Mouse (Mus musculus) urinary bladder, postnatal 0 days (tissue): ENCODE data around the gene Krtap6-5. TPM values are rescaled to one million over a fixed set of nuclear protein-coding genes. Genes with fewer than 3 reads are reported as not detected.

Experiments
- polyA plus RNA-seq: library from polyadenylated mRNA; unstranded; fragments of >200 nt; fragmentation: Nextera tagmentation; extraction: Ambion mirVana; gene quantifications from 2 replicates; pipeline ENCODE4 v1.2.1, GENCODE M21; 2015

The Krtap6-5 gene
- polyA plus RNA-seq = not detected in 2 replicates

DNA sequence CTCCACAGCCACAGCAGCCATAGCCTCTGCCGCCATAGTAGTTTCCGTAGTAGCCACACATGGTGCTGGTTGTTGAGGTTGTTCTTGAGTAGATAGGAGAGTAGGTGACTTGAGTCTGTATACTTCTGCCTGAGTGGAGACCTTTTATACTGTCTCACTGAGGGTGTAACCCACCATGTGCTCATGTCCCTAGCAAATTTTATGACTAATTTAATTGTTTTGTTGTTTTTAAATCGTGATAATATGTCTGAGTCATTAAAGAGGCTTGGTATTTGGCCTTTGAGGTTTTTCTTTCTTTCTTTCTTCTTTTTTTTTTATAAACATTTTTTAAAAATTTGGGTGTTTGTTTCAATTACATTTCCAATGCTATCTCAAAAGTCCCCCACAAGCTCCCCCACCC is at the start of gene Krtap6-5:
Gene Krtap6-5 (minus strand): TSS at position 101 of the 400 bp plus-strand sequence.

DNA sequence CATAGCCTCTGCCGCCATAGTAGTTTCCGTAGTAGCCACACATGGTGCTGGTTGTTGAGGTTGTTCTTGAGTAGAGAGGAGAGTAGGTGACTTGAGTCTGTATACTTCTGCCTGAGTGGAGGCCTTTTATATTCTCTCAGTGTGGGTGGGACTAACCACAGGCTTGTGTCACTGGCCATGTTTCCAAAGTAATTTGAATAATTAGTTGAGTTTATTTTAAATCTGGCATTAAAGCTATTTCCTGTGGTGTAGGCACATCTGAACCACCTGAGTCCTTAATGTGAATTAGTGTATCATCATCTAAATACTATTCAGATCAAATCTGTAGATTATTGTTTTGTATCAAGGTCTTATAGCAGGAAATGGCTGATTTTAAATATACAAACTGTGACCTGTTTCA is 16.2 kb upstream of the Krtap6-5 start, which contains the start of gene 1110025L11Rik:
Gene 1110025L11Rik (minus strand): TSS at position 101 of the 400 bp plus-strand sequence.

DNA sequence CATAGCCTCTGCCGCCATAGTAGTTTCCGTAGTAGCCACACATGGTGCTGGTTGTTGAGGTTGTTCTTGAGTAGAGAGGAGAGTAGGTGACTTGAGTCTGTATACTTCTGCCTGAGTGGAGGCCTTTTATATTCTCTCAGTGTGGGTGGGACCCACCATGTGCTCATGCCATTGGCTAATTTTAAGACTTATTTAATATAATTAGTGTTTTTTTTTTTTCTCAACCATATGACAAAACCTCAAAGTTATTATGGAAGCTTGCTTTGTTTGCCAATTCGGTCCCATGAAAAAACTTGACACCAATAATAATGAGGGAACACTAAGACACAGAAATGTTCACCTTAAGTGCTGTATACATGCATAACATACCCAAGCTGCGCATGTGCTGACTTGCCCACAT is 6.3 kb downstream of the Krtap6-5 start, which contains the start of gene Gm10228:
Gene Gm10228 (minus strand): TSS at position 101 of the 400 bp plus-strand sequence.

GRCm38 (mm10) chr16:89031399-89031798 is 16.3 kb downstream of the Krtap6-5 start, which contains the start of gene Krtap6-1:
TSS of gene Krtap6-1 (plus strand) at chr16:89031699.

DNA sequence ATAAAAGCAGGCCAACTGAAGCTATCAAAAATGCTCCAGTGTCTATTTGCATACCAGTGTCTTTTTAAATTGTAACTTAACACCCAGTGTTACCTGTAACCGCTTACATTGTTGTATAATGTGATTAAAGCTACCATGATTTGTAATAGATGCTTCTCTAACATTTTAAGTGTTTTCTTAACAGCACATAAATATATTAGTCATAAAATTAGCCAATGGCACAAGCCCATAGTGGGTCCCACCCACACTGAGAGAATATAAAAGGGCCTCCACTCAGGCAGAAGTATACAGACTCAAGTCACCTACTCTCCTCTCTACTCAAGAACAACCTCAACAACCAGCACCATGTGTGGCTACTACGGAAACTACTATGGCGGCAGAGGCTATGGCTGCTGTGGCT is 32.7 kb downstream of the Krtap6-5 start, which contains the start of gene Gm10229:
Gene Gm10229 (plus strand): TSS at position 301 of the 400 bp plus-strand sequence.

DNA sequence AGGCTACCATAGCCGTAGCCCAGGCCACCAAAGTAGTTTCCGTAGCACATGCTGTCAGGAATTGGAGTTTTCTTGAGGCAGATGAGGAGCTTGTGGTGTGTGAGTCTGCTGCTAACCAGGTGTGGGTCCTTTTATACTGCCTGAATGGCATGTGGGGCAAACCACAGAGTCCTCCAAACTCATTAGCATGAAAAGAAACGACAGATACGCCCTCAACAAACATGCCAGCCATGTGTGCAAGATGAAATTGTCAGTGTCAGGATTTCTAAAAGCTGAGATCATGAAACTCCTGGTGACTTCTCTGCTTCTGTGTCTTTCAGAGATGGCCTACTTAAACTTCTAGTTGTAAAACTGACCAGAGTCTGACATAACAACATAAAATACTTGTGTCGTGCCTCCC is 37.0 kb downstream of the Krtap6-5 start, which contains the start of gene Krtap22-2:
Gene Krtap22-2 (minus strand): TSS at position 101 of the 400 bp plus-strand sequence.

Other genes with a start within 250 kb of the Krtap6-5 start
- not detected in 2 replicates for gene Gm20741, start 235.7 kb downstream of the Krtap6-5 start, polyA plus RNA-seq
- not detected in 2 replicates for gene Krtap15, start 227.7 kb downstream of the Krtap6-5 start, polyA plus RNA-seq
- gene Krtap14, start 221.7 kb downstream of the Krtap6-5 start, polyA plus RNA-seq = not detected in 2 replicates
- not detected in 2 replicates for gene Krtap19-1, start 178.5 kb downstream of the Krtap6-5 start, polyA plus RNA-seq
- not detected in 2 replicates for gene Krtap19-2, start 173.6 kb downstream of the Krtap6-5 start, polyA plus RNA-seq
- not detected in 2 replicates for gene Krtap19-3, start 169.8 kb downstream of the Krtap6-5 start, polyA plus RNA-seq
- not detected in 2 replicates for gene Krtap19-4, start 162.8 kb downstream of the Krtap6-5 start, polyA plus RNA-seq
- gene Krtap19-5, start 151.4 kb downstream of the Krtap6-5 start, polyA plus RNA-seq = not detected in 2 replicates
- not detected in 2 replicates for gene Krtap19-9b, start 115.6 kb downstream of the Krtap6-5 start, polyA plus RNA-seq
- gene Krtap16-3, start 85.0 kb downstream of the Krtap6-5 start, polyA plus RNA-seq = not detected in 2 replicates
- not detected in 2 replicates for gene Krtap22-2, start 37.1 kb downstream of the Krtap6-5 start, polyA plus RNA-seq
- gene Gm10229, start 32.6 kb downstream of the Krtap6-5 start, polyA plus RNA-seq = not detected in 2 replicates
- not detected in 2 replicates for gene Krtap6-1, start 16.2 kb downstream of the Krtap6-5 start, polyA plus RNA-seq
- not detected in 2 replicates for gene Gm10228, start 6.4 kb downstream of the Krtap6-5 start, polyA plus RNA-seq
- gene 1110025L11Rik, start 16.1 kb upstream of the Krtap6-5 start, polyA plus RNA-seq = not detected in 2 replicates
- not detected in 2 replicates for gene Krtap6-3, start 36.1 kb upstream of the Krtap6-5 start, polyA plus RNA-seq
- not detected in 2 replicates for gene Gm6358, start 93.0 kb upstream of the Krtap6-5 start, polyA plus RNA-seq
- not detected in 2 replicates for gene Gm10061, start 103.2 kb upstream of the Krtap6-5 start, polyA plus RNA-seq
- gene Gm9789, start 110.1 kb upstream of the Krtap6-5 start, polyA plus RNA-seq = not detected in 2 replicates
- not detected in 2 replicates for gene Gm7735, start 121.6 kb upstream of the Krtap6-5 start, polyA plus RNA-seq
- not detected in 2 replicates for gene 1110057P08Rik, start 126.9 kb upstream of the Krtap6-5 start, polyA plus RNA-seq
- gene Krtap20-2, start 158.0 kb upstream of the Krtap6-5 start, polyA plus RNA-seq = not detected in 2 replicates